Mouse (Mus musculus) cerebellum, adult 9-11 months (tissue): Measurements from ENCODE around the gene Ppp2r5c.

Source experiments
- DNase-seq: peaks from one replicate; pipeline ENCODE4 v3.0.0; 2022

Ppp2r5c gene

DNA sequence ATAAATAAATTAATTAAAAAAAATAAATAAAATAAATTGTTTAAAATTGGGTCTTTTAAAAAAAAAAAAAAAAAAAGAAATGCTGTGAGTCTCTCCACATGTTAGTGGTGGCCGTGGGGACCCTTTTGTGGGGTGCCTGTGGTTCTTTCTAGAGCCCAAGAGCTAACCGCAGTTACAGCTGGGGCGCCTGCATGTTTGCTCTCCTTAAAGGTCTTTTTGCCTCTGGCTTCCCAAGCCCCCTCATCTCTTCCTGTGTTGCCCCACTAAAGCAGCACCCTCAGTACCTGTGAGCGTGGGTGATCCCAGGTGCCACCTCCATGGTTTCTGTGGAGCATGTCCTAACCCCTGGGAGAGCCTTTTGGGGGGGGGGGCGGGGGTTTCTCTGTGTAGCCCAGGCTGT is 45.5 kb downstream of the Ppp2r5c start:
- no peak for DNase-seq

DNA sequence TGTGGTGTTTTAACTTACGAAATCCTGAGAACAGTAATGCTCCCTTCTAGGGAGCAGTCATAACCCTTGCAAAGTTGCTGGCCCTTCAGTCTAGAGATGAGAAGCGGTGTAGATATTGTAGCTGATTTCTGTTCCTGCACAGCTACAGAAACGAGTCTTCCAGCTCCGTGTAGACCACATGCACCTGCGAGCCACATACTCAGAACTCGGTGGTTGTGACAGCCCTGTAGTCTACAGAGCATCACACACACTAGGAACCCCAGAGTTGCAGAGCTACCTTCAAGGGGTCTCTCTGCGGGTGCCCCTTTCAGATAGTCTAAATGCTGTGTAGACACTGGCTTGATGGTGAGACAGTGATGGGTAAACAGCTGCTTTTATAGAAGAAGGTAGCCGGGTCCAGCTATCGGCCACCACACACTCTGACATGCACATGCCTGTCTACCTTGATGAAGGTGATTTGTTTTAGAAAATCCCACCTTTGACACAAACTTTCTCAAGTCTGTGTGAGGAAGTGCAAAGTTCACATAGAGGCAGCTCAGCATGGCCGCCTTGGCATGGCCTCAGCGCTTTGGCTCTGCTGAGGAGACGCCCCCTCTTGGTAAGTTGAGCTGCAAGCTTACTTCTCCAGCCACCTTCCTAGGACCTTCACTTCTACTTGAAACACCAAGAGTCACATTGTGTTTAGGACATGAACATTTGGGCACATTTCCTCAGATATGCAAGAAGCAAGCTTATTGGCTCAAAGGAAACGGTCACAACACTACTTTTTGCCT is 46.9 kb downstream of the Ppp2r5c start:
- DNase-seq, result no peak

DNA sequence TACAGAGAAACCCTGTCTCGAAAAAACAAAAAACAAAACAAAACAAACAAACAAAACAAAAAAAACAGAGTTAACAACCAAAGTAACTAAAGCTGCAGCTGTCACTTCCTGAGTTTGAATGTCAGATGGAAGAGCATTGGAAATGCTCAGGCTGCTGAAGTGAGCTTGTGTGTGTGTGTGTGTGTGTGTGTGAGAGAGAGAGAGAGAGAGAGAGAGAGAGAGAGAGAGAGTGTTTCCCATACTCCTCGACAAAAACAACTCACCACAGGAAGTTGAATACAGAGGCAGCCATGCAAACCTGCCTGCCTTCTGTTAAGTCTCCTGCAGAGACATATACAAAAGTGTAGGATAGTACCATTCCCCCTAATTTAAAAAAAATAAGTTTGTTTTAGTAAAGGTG is 47.9 kb downstream of the Ppp2r5c start:
- no peak for DNase-seq

DNA sequence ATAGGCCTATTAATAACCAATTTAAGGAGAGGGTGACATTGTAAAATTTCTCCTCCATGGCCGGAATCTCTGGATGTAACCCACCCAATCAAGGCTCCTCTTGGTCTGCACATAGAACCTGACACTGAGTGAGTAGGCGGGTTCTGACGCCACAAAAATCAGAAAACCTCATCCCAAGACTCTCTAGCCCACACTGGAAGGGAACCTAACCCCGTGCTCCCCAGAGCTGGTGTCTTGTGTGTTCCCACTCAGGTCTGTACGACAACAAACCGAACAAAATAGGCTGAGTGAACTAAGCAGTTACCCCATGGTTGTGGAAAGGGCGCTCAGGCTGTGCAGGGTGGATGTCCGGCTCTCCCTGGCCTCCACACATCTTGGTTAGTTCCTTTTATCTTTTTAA is 48.3 kb downstream of the Ppp2r5c start:
- DNase-seq, result no peak

DNA sequence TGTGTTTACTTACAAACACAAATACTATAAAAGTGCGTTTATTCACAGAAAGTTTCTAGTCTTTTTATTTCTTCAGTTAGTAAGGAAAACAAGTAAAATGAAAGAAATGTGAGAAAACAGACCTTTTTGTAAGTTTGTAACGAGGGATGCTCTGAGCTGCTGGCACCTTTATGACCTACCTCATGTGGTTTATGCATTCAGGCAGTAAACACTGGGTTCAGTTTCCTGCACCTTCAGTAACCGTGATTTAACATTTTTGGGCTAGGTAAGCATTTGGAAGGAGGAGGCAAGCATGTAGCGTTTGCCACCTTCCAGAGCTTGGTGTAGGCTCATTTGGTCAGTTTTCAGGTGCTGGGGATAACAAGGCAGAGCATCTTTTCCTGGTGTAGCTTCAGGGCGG is 49.1 kb downstream of the Ppp2r5c start:
- DNase-seq, result no peak

DNA sequence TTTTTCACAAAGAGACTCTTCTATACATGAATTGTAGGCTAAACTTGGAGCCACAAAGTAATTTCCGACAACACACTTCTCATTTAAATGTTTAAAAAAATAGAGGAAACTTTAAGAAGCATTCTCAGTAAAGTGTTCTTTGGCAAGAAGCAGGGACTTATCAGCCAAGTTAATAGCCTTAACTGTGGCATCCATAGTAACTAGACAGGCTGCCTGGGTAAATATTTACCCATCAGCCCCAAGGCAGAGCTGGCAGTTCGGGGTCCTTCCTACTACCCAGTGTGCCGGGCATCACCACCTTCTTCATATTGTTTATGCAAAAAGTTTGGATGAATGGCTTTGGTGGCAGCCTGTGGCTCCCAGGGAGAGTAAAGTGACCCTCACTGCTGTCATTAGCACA is 50.1 kb downstream of the Ppp2r5c start:
- no peak for DNase-seq

DNA sequence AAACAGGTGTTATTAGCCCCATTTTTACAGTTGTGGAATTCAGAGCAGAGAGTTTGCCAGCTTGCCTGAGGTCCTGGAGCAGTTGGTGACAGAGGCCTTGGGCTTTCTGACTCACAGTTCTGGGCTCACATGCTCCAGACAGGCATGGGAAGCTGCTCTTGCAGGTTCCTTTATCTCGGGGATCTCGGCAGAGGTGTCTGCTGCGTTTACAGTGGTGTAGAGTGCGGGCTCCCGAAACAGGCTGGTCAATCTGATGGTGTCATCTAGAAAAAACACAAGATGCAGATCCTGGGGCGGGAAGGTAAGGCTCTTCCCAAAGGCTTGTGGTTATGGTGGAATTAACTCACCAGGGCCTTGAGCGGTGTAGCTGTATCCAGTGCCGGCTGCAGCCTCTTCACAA is 50.6 kb downstream of the Ppp2r5c start:
- DNase-seq, result no peak

DNA sequence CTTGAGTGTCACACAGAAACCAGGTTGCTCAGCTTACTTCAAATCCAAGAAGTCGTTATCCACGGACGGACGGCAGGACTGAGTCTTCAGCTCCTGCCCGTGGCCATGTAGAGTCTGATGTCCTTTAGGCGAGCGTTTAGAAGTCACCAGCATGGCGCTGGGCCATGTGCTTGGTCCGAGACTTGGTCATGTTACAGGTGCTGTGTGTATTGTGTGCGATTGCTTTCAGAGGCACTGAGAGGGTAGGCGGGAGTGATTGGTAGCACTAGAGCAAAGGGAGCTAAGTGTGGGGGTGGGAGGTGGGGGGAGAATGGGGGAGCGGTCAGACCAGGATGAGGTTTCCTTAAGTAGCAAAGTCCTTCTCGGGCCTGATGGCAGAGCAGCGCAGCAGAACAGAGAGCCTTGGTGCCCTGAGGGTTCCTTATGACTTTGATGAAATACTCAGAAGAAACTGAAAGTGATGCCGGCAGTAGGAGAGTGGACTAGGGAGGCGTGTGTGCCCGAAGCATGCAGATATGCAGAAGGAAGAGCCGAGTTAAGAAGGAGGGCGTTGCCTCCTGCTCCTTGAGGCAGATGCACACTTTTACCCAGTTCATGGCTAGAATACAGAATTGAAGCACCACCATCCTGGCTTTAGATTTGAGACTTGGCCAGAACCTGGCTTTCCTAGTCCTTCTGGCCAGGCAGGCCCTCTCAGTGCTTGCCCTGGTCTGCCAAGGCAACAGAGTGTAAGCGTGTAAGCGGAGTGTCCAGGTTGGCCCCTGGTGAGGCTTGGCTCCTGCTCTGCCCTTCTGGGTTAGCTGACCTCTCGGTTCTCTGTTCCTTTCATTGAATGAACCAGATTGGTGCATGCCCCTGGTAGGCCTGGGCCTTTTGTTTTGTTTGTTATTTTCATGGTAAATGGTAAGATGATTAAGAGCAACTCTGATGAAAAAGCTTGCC is 51.6 kb downstream of the Ppp2r5c start:
- DNase-seq, result peak; percentile 92

DNA sequence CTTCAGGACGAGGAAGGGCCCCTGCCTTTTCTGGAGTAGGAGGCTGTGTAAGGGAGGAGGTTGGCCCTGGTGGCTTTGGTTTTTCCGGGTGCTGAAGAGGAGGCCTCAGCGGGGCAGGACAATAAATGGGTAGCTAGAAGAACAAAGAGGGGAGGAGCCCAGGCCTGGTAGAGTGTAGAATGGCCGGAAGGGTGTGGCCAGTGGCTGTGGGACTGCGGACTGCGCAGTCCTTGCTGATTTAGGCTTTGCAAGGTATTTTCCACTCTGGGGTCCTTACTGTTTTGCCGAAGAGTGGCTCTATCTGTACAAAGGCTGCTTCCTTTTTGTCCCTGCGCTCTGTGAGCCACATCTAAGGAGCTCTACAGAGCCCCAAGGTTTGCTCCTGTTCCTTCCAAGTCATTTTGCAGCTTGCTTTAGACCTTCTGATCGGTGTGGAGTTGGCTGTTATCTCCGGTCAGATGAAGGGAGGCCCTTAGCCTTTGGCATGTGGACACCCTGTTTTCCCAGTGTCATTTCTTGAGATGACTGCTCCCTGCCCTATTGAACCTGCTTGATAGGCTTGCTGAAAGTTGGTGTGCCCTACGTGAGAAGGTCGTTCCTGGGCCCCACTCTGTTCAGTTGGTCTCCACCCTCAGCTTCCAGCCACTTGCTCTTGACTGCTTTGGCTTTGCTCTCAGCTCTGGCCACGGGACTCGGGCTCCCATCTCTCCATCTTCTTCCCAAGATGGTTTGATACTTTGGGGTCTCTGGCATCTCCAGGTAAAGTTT is 52.5 kb downstream of the Ppp2r5c start:
- no peak for DNase-seq

DNA sequence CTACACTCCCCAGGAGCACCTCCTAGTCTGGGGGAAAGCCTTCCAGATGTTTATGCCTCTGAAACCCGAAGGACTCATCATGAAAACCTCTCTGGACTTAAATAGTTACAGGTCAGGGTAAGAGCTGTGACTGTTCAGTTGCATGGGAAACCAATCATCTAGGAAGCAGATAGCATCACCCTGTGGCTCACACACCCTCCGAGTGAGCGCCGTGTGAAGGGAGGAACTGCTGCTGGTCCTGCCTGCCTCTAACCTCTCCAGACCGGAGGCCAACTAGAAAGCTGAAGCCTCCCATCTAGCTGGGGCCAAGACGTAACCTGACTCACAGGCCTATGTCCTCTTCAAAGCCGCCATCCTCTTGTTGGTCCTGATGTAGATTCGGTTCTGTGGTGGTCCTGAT is 53.2 kb downstream of the Ppp2r5c start:
- no peak for DNase-seq

DNA sequence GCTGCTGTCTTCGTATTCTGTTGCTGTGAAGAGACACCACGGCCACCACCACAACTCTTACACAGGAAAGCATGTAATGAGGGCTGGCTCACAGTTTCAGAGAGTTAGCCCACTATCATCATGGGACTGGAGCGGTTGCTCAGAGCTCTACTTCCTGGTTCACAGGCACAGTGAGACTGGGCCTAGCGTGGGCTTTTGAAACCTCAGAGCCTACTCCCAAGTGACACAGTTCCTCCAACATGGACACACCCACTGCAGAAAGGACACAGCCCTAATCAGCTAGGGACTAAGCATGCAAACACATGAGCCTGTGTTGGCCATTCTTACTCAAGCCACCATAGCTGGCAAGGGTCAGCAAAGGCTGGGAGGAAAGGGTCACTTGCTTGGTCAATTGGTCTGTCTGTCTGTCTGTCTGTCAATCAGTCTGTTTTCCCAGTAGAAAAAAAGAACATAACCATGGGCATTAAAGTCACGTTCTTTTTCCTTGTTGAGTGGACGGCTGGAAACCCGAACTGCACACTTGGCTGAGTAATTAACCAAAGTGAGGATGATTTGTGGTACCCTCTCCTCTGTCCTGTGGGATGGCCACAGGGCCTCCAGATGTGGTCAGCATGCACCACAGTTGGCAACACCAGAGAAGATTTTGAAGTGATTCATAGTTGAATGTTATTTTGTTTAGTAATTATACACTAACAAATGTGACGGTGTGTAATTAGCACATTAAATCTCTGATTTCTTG is 56.7 kb downstream of the Ppp2r5c start:
- no peak for DNase-seq

DNA sequence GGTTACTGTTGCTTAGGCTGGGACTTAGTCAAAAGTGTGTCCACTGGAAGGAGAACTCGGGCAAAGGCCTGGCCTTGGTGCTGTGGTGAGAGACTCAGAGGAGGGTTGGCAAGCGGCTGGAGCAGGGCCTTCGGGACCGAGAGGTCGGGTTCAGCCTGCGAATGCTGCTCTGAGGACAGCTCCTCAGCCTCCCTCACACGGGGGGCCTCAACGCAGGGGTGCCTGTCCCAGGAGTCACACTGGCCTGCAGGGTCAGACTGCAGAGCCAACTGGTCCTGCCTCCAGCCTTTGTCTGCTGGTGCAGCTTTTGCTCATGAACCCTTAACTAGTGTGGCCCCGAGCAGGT is 57.2 kb downstream of the Ppp2r5c start:
- DNase-seq, result no peak

DNA sequence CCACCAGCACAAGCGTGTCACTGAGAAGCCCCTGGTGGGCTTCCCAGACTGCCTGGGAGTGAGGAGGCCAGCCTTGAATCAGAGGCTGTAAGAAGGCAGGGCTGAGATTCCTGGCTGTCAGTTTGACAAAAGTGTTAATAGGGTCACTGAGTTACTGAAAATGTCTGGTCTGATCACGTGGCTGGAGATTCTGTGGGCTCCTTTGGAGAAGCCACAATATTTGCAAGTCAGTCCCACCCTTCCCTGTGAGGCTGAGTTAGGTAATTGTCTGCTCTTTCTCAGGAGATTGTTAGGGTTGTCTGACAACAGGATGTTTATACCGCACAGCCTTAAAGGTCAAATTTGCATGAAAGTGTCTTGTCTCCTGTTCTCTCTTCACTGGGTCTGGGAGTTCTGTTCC is 57.9 kb downstream of the Ppp2r5c start:
- no peak for DNase-seq

DNA sequence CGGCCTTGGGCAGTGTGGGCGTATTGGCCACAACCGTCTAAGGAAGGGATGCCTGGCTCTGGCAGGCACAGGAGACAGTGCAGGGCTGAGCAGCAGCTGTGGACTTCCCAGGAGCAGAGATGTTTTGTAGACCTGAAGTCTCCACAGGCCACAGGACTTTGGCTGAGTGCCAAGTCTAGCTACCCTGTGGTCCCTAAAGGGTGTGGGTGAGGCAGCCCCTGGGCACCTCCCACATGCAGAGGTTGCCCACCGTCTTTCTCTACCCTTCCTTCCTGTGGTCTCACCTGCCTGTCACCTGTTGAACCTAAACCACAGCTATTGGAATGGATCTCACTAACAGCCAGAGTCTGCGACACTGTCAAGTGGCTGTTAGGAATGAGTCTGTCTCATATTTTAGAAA is 59.1 kb downstream of the Ppp2r5c start:
- DNase-seq, result no peak

DNA sequence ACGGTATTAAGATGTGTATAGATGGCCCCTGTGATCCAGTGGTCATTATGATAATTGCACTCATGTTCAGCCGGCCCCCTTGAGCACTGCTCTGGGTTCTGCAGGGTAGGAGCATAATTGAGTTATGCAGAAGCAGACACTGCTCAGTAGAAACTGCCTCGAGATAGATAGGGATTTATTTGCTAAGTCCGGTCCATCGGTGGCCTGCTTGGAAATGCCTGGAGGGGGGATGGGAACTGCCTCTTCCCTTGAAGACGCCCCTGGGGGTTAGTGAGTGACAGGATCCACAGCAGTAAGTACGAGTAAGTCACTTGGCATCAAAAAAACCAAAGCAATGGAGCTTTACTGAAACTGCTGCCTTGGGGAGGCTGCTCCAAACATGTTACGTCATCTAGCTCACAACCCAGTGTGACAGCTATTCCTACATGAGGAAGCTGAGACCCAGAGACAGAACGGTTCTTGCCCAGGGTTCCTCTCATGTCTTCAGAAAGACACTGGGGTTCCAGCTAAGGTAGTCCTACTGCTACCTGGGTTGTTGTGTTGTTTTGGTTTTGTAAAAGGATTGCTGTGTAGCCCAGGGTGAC is 60.9 kb downstream of the Ppp2r5c start:
- no peak for DNase-seq

DNA sequence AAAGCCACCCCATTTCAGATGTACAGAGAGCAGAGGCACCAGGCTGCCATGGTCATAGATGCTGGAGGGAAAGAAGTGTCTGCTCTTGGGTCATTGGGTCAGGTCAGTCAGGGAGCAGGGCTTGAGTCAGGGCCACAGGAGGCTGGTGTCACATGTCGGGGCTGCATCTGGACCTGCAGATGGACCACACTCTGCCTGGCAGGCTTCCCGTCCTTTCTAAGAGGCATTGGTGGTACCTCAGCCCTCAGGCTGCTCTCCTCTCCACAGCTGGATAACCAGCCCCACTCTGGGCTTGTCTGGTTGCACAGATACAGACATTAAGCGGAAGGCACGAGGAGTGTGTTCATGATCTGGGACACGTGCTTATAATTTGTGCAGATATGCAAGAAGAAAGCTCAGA is 61.8 kb downstream of the Ppp2r5c start:
- DNase-seq, result no peak

DNA sequence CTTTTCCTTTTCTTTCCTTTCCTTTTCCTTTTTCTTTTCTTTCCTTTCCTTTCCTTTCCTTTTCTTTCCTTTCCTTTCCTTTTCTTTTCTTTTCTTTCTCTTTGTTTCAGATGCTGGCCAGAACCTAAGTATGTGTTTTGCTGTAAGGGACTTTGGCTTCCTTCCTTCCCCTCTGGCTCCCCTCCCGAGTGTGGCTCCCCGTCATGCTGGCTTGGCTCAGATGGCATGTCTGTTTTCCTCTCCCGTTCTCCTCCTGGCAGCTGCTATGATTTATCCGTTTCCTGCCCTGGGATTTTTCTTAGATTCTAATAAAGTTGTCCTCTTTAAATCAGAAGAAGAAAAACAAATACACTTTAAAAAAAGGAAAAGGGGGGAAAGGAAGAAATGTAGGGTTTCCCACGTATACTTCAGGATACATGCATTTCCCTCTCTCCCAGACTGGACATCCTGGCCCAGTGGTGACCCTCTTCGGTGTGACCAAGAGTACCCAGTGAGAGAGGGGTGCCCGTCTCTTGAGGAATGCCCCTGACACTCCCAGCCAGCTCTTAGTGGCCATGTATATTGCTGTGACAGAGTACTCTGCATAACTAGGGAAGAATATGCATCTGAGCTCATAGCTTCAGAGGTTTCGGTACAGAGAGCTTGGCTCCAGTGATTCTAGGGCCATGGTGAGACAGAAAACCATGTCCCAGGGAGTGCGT is 63.4 kb downstream of the Ppp2r5c start:
- DNase-seq, result peak; percentile 92

DNA sequence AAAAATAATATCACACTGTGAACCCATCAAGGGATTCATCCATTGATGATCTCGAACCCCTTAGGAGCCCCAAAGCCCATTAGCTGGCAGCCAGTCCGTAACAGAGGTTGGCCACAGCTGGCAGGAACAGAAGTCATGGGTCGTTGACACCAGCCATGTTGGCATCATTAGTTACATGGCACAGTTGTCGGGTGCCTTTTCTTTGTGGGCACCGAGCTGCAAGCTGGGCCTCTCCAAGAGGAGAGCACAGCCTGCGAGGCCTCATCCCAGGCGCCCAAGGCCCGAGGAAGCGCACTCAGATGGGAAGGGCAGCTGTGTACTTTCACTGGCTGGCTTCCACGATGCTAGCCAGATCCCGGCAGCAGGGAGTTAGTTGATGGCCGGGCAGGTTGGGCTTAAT is 64.3 kb downstream of the Ppp2r5c start:
- no peak for DNase-seq

DNA sequence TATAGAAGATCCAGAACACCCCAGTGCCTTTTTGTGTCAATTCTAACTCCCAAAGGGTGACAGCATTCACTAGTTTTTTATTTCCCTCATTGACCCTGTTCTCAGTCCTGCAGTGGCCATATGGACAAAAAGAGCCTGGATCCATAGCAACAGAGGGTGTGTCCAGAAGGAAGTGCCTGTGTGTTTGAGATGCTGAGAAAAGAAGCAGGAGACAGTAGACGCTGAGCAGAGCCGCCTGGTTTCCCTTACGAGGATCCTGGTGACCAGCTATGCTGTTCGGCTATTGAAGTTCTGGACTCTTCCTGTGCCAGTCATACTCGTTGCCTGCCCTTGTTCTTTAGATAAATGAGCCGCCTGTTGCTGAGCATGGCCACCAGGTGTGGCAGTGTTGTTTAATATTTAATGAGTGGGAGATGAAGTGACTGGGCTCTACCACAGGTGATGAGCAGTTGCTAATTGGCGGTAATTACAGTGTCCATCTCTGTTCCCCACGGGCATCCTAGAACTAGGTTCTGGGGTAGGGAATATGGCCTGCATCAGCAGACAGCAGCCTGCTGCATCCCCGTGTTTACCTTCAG is 65.0 kb downstream of the Ppp2r5c start:
- no peak for DNase-seq

DNA sequence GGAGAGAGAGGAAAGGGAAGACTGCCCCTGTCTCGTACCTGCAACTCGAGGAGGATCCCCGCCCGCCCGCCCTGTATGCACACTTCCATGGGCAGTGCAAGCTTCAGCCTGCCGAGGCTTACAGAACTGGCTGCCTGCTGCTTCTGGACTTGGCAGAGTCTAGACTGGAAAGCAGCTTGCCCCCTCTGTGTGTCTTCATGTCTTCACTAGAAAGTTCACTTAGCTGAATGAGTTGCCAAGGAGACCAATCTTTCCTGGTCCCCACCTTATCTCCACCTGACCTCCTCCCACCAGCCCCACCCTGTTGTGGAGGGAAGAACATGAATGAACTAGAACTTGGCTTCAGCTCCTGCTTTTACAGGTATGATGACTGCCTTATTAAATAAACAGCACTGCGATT is 66.0 kb downstream of the Ppp2r5c start:
- peak; percentile 49 for DNase-seq

DNA sequence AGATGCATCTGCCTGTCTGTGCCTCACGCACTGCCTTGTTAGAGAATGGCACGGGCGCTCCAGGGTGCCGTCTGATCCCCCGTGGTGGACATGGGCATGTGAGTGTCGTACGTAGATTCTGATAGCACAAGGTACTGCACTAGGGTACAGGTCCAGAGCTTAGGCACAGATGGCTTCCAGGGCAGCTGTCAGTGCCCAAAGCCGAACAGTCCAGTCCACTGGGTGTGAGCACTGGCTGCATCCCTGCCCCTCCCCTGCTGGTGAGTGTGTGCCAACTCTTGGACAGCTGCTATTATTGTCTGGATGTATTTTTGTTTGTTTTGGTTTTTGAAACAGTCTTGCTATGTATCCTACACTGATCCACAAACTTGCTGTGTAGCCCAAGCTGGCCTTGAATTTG is 68.8 kb downstream of the Ppp2r5c start:
- no peak for DNase-seq
